Mouse (Mus musculus): ENCODE data around the gene Pigb. TPM values are rescaled to one million over a fixed set of nuclear protein-coding genes. Genes with fewer than 3 reads are reported as not detected.

The Pigb gene
- polyA plus RNA-seq, 1 experiment from 2014 or later = 13.2 TPM

GRCm38 (mm10) chr9:73005106-73005505 lies 35.1 kb downstream of the Pigb start:
- ATAC-seq (ENCODE audit: low FRiP score) = no peak
- H3K27ac ChIP-seq = no peak overlapping the region
- DNase-seq (ENCODE audit: low spot score) = no peak
- no peak overlapping the region for H3K4me2 ChIP-seq (replicated peaks)
- no peaks in the 10 kb centered on the region for H3K27me3 ChIP-seq (ENCODE audit: control insufficient read depth, insufficient read depth, low read length)
- WGBS = 89% methylated on average over 6 of the region's 6 CpGs
- no peak overlapping the region for H3K4me3 ChIP-seq (replicated peaks; ENCODE audit: low read length)
- no peak overlapping the region for H3K9ac ChIP-seq
- H3K36me3 ChIP-seq (replicated peaks; ENCODE audit: control insufficient read depth, insufficient read depth) = peaks cover 68% of the 10 kb centered on the region
- H3K9me3 ChIP-seq (ENCODE audit: control insufficient read depth, low read length) = no peaks in the 10 kb centered on the region
- H3K4me1 ChIP-seq (replicated peaks; ENCODE audit: control insufficient read depth, insufficient read depth, low read length) = no peaks in the 10 kb centered on the region

- H3K9ac ChIP-seq = no peak overlapping the region
- H3K36me3 ChIP-seq (replicated peaks; ENCODE audit: control insufficient read depth, insufficient read depth) = peaks cover 69% of the 10 kb centered on the region
- ATAC-seq (ENCODE audit: low FRiP score) (no peak), DNase-seq (ENCODE audit: low spot score) (no peak)
- WGBS = 91% methylated on average over 8 of the region's 8 CpGs
- H3K9me3 ChIP-seq (ENCODE audit: control insufficient read depth, low read length) = no peaks in the 10 kb centered on the region
- H3K4me2 ChIP-seq (replicated peaks) = no peak overlapping the region
- no peak overlapping the region for H3K4me3 ChIP-seq (replicated peaks; ENCODE audit: low read length)
- H3K4me1 ChIP-seq (replicated peaks; ENCODE audit: control insufficient read depth, insufficient read depth, low read length) = no peaks in the 10 kb centered on the region
- H3K27me3 ChIP-seq (ENCODE audit: control insufficient read depth, insufficient read depth, low read length) = no peaks in the 10 kb centered on the region
- H3K27ac ChIP-seq = no peak overlapping the region
These were observed 36.1 kb downstream of the Pigb start for GRCm38 (mm10) chr9:73004076-73004475.

- no peak overlapping the region for H3K4me2 ChIP-seq (replicated peaks)
- no peak overlapping the region for H3K9ac ChIP-seq
- no peak for DNase-seq (ENCODE audit: low spot score)
- H3K4me1 ChIP-seq (replicated peaks; ENCODE audit: control insufficient read depth, insufficient read depth, low read length) = no peaks in the 10 kb centered on the region
- WGBS = 72% methylated on average over 3 of the region's 3 CpGs
- no peaks in the 10 kb centered on the region for H3K27me3 ChIP-seq (ENCODE audit: control insufficient read depth, insufficient read depth, low read length)
- no peaks in the 10 kb centered on the region for H3K9me3 ChIP-seq (ENCODE audit: control insufficient read depth, low read length)
- no peak overlapping the region for H3K27ac ChIP-seq
- no peak overlapping the region for H3K4me3 ChIP-seq (replicated peaks; ENCODE audit: low read length)
- ATAC-seq (ENCODE audit: low FRiP score) = no peak
- peaks cover 56% of the 10 kb centered on the region for H3K36me3 ChIP-seq (replicated peaks; ENCODE audit: control insufficient read depth, insufficient read depth)
These were observed 38.0 kb downstream of the Pigb start for GRCm38 (mm10) chr9:73002177-73002576.

GRCm38 (mm10) chr9:73001314-73002011 lies 38.7 kb downstream of the Pigb start:
- no peaks in the 10 kb centered on the region for H3K27me3 ChIP-seq (ENCODE audit: control insufficient read depth, insufficient read depth, low read length)
- DNase-seq (ENCODE audit: low spot score) (no peak), ATAC-seq (ENCODE audit: low FRiP score) (no peak)
- H3K4me3 ChIP-seq (replicated peaks; ENCODE audit: low read length) = no peak overlapping the region
- H3K36me3 ChIP-seq (replicated peaks; ENCODE audit: control insufficient read depth, insufficient read depth) = peaks cover 51% of the 10 kb centered on the region
- H3K9me3 ChIP-seq (ENCODE audit: control insufficient read depth, low read length) = no peaks in the 10 kb centered on the region
- 89% methylated on average over 13 of the region's 13 CpGs for WGBS
- no peaks in the 10 kb centered on the region for H3K4me1 ChIP-seq (replicated peaks; ENCODE audit: control insufficient read depth, insufficient read depth, low read length)
- H3K27ac ChIP-seq = no peak overlapping the region
- no peak overlapping the region for H3K9ac ChIP-seq
- no peak overlapping the region for H3K4me2 ChIP-seq (replicated peaks)

- Histone ChIP-seq H3K36me3 (replicated peaks; ENCODE audit: control insufficient read depth, insufficient read depth) (peaks cover 42% of the 10 kb centered on the region), H3K9ac (no peak overlapping the region), H3K27me3 (ENCODE audit: control insufficient read depth, insufficient read depth, low read length) (no peaks in the 10 kb centered on the region), H3K9me3 (ENCODE audit: control insufficient read depth, low read length) (no peaks in the 10 kb centered on the region), H3K4me2 (replicated peaks) (no peak overlapping the region), H3K4me1 (replicated peaks; ENCODE audit: control insufficient read depth, insufficient read depth, low read length) (no peaks in the 10 kb centered on the region), H3K27ac (no peak overlapping the region), H3K4me3 (replicated peaks; ENCODE audit: low read length) (no peak overlapping the region)
- WGBS = 68% methylated on average over 2 of the region's 2 CpGs
- ATAC-seq (ENCODE audit: low FRiP score) (no peak), DNase-seq (ENCODE audit: low spot score) (no peak)
These were observed 39.7 kb downstream of the Pigb start for GRCm38 (mm10) chr9:73000487-73000886.

- WGBS = 60% methylated on average over 7 of the region's 7 CpGs
- H3K4me3 ChIP-seq (replicated peaks; ENCODE audit: low read length) = no peak overlapping the region
- H3K4me2 ChIP-seq (replicated peaks) = no peak overlapping the region
- no peaks in the 10 kb centered on the region for H3K27me3 ChIP-seq (ENCODE audit: control insufficient read depth, insufficient read depth, low read length)
- DNase-seq (ENCODE audit: low spot score) (no peak), ATAC-seq (ENCODE audit: low FRiP score) (no peak)
- H3K9me3 ChIP-seq (ENCODE audit: control insufficient read depth, low read length) = no peaks in the 10 kb centered on the region
- peaks cover 22% of the 10 kb centered on the region for H3K36me3 ChIP-seq (replicated peaks; ENCODE audit: control insufficient read depth, insufficient read depth)
- H3K9ac ChIP-seq = no peak overlapping the region
- no peak overlapping the region for H3K27ac ChIP-seq
- H3K4me1 ChIP-seq (replicated peaks; ENCODE audit: control insufficient read depth, insufficient read depth, low read length) = no peaks in the 10 kb centered on the region
These were observed 43.4 kb downstream of the Pigb start for GRCm38 (mm10) chr9:72996806-72997205.

GRCm38 (mm10) chr9:72996167-72996566 lies 44.0 kb downstream of the Pigb start:
- H3K9ac ChIP-seq = no peak overlapping the region
- no peak overlapping the region for H3K4me2 ChIP-seq (replicated peaks)
- no peaks in the 10 kb centered on the region for H3K4me1 ChIP-seq (replicated peaks; ENCODE audit: control insufficient read depth, insufficient read depth, low read length)
- H3K27ac ChIP-seq = no peak overlapping the region
- no peak for DNase-seq (ENCODE audit: low spot score)
- H3K9me3 ChIP-seq (ENCODE audit: control insufficient read depth, low read length) = no peaks in the 10 kb centered on the region
- H3K4me3 ChIP-seq (replicated peaks; ENCODE audit: low read length) = no peak overlapping the region
- no peak for ATAC-seq (ENCODE audit: low FRiP score)
- H3K27me3 ChIP-seq (ENCODE audit: control insufficient read depth, insufficient read depth, low read length) = no peaks in the 10 kb centered on the region
- H3K36me3 ChIP-seq (replicated peaks; ENCODE audit: control insufficient read depth, insufficient read depth) = peaks cover 15% of the 10 kb centered on the region

- H3K4me3 ChIP-seq (replicated peaks; ENCODE audit: low read length) = no peak overlapping the region
- H3K4me2 ChIP-seq (replicated peaks) = no peak overlapping the region
- H3K9ac ChIP-seq = no peak overlapping the region
- 89% methylated on average over 5 of the region's 5 CpGs for WGBS
- no peaks in the 10 kb centered on the region for H3K9me3 ChIP-seq (ENCODE audit: control insufficient read depth, low read length)
- H3K27ac ChIP-seq = no peak overlapping the region
- no peak for ATAC-seq (ENCODE audit: low FRiP score)
- no peaks in the 10 kb centered on the region for H3K4me1 ChIP-seq (replicated peaks; ENCODE audit: control insufficient read depth, insufficient read depth, low read length)
- no peaks in the 10 kb centered on the region for H3K36me3 ChIP-seq (replicated peaks; ENCODE audit: control insufficient read depth, insufficient read depth)
- DNase-seq (ENCODE audit: low spot score) = no peak
- H3K27me3 ChIP-seq (ENCODE audit: control insufficient read depth, insufficient read depth, low read length) = no peaks in the 10 kb centered on the region
These were observed 47.6 kb downstream of the Pigb start for GRCm38 (mm10) chr9:72992576-72992975.

GRCm38 (mm10) chr9:72991420-72991819 lies 48.8 kb downstream of the Pigb start:
- no peaks in the 10 kb centered on the region for H3K9me3 ChIP-seq (ENCODE audit: control insufficient read depth, low read length)
- no peak overlapping the region for H3K4me2 ChIP-seq (replicated peaks)
- no peak overlapping the region for H3K9ac ChIP-seq
- peaks cover 8% of the 10 kb centered on the region for H3K4me1 ChIP-seq (replicated peaks; ENCODE audit: control insufficient read depth, insufficient read depth, low read length)
- 94% methylated on average over 2 of the region's 2 CpGs for WGBS
- H3K36me3 ChIP-seq (replicated peaks; ENCODE audit: control insufficient read depth, insufficient read depth) = no peaks in the 10 kb centered on the region
- no peak for ATAC-seq (ENCODE audit: low FRiP score)
- no peak overlapping the region for H3K27ac ChIP-seq
- DNase-seq (ENCODE audit: low spot score) = no peak
- H3K27me3 ChIP-seq (ENCODE audit: control insufficient read depth, insufficient read depth, low read length) = no peaks in the 10 kb centered on the region
- H3K4me3 ChIP-seq (replicated peaks; ENCODE audit: low read length) = no peak overlapping the region

- Histone ChIP-seq H3K27ac (no peak overlapping the region), H3K27me3 (ENCODE audit: control insufficient read depth, insufficient read depth, low read length) (no peaks in the 10 kb centered on the region), H3K4me3 (replicated peaks; ENCODE audit: low read length) (no peak overlapping the region), H3K9me3 (ENCODE audit: control insufficient read depth, low read length) (no peaks in the 10 kb centered on the region), H3K4me1 (replicated peaks; ENCODE audit: control insufficient read depth, insufficient read depth, low read length) (peaks cover 20% of the 10 kb centered on the region), H3K36me3 (replicated peaks; ENCODE audit: control insufficient read depth, insufficient read depth) (no peaks in the 10 kb centered on the region), H3K9ac (no peak overlapping the region), H3K4me2 (replicated peaks) (no peak overlapping the region)
- DNase-seq (ENCODE audit: low spot score) = no peak
- no peak for ATAC-seq (ENCODE audit: low FRiP score)
- 89% methylated on average over 5 of the region's 5 CpGs for WGBS
These were observed 51.5 kb downstream of the Pigb start for GRCm38 (mm10) chr9:72988706-72989105.

Measured in hindbrain, embryonic 14.5 days (tissue).